Mouse (Mus musculus): ENCODE measurements at regions not wholly inside any gene's neighbourhood (a gene's known extent, or its start where the extent isn't known, plus 50 kb on each side); places are given as distances from the start of the nearest gene placed in this dataset.

DNA sequence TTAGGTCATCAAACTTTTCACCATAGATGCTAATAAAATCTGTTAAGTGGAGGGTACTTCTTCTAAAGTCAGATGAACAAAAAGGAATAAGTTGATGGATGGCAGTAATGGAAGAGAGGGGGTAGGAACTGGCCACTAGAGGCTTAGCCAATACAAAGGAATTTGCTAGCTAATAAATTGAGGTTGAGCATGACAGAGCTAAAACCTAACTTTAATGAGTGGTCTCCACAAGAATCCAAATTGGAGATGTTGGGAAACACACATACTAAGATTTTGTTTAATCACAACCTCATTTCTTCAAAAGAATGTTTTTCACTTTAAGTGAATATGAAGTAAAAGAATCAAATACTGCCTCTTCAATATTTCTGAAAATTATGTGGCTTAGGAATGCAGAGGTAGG lies 414.0 kb upstream of the Gm9747 start:
- H3K27ac ChIP-seq (ENCODE audit: insufficient read depth, low read length), result no peak overlapping the region
- TF ChIP-seq CTCF (IDR thresholded peaks at IDR 0.05; ENCODE audit: borderline replicate concordance, insufficient read depth, low read depth, low read length), result no peak
- no peak for TF ChIP-seq POLR2A (IDR thresholded peaks at IDR 0.05; ENCODE audit: borderline replicate concordance, insufficient read depth, low read length)
- H3K4me1 ChIP-seq (ENCODE audit: control insufficient read depth, insufficient read depth, low read length), result no peaks in the 10 kb centered on the region
- no peak for DNase-seq
- H3K4me3 ChIP-seq (replicated peaks; ENCODE audit: insufficient read depth, low read depth, low read length), result no peak overlapping the region
- H3K27me3 ChIP-seq (ENCODE audit: control insufficient read depth, insufficient read depth, low read length), result no peaks in the 10 kb centered on the region

DNA sequence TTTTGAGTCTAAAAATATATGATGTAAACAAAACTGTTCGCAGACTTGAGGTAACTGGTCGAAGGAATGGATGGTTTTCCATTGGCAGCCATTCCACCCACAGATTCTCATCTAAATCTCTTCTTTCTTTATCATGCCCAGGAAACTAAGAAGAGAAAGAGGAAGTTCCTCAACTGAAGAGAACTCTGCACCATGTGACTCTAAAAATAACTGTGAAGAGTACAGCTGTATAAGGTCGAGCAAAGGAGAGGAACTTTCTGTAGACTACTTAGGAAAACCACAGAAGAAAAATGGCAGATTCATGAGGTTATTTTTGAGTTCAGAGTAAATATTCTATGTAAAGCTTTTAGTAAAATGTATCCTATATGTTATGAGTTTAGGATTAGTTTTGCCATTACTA lies 390.9 kb upstream of the Gm9747 start:
- no peak overlapping the region for H3K4me3 ChIP-seq (replicated peaks; ENCODE audit: insufficient read depth, low read depth, low read length)
- TF ChIP-seq POLR2A (IDR thresholded peaks at IDR 0.05; ENCODE audit: borderline replicate concordance, insufficient read depth, low read length) (no peak), CTCF (IDR thresholded peaks at IDR 0.05; ENCODE audit: borderline replicate concordance, insufficient read depth, low read depth, low read length) (no peak)
- 90% methylated on average over 3 of the region's 3 CpGs for WGBS
- DNase-seq, result no peak
- H3K27me3 ChIP-seq (ENCODE audit: control insufficient read depth, insufficient read depth, low read length), result no peaks in the 10 kb centered on the region
- no peak overlapping the region for H3K27ac ChIP-seq (ENCODE audit: insufficient read depth, low read length)
- H3K4me1 ChIP-seq (ENCODE audit: control insufficient read depth, insufficient read depth, low read length), result no peaks in the 10 kb centered on the region

DNA sequence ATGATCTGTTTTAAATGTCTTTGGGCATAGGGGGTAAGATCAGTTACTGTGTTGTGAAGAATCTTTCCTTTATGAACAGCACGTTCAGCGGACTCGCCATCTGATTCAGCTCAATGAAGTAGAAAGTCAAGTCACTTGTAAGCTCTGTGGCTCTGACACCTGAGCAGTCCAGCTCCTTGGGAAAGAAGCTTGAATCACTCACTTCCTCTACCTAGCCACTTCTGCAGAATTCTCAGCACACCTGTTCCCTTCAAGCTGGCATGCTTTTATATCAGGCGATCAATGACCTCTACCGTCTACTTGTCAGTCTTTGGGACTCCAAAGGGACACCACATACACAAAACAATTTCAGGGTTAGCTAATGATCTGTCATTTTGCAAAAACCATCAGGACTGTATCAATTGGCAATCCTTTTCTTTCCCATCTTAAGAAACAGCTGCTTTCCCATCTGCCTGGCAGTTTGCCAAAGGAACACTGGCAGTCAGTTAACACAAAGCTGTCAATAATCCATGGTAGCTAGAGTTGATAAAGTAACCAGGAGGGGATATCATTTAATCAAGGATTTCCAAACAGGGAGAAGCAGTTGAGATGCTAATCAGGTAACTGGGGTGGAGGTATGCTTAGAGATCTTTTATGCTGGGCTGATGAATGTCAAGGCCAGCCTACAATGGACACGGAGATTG lies 382.3 kb upstream of the Gm9747 start:
- Histone ChIP-seq H3K4me1 (ENCODE audit: control insufficient read depth, insufficient read depth, low read length) (no peaks in the 10 kb centered on the region), H3K27ac (ENCODE audit: insufficient read depth, low read length) (no peak overlapping the region), H3K27me3 (ENCODE audit: control insufficient read depth, insufficient read depth, low read length) (no peaks in the 10 kb centered on the region), H3K4me3 (replicated peaks; ENCODE audit: insufficient read depth, low read depth, low read length) (no peak overlapping the region)
- 79% methylated on average over 6 of the region's 6 CpGs for WGBS
- DNase-seq, result no peak
- no peak for TF ChIP-seq CTCF (IDR thresholded peaks at IDR 0.05; ENCODE audit: borderline replicate concordance, insufficient read depth, low read depth, low read length)
- no peak for TF ChIP-seq POLR2A (IDR thresholded peaks at IDR 0.05; ENCODE audit: borderline replicate concordance, insufficient read depth, low read length)

DNA sequence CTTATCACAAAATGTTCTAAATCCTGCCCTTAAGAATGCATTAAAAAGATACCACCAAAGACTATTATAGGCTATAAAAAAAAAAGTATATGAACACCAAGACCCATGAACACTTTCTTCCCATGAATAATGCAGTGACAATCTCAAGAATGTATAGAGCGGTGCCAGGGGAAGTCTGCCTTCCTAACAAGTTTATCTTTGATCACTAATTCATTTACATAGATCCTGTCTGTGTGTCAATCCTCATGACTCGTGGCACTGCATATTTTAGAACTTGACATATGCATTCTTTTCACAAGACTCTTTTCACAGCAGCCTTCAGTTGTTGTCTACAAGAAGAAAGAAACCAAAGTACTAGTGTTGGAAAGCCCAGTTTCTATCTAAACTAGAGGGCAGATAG lies 373.4 kb upstream of the Gm9747 start:
- Histone ChIP-seq H3K4me1 (ENCODE audit: control insufficient read depth, insufficient read depth, low read length) (no peaks in the 10 kb centered on the region), H3K4me3 (replicated peaks; ENCODE audit: insufficient read depth, low read depth, low read length) (no peak overlapping the region)

DNA sequence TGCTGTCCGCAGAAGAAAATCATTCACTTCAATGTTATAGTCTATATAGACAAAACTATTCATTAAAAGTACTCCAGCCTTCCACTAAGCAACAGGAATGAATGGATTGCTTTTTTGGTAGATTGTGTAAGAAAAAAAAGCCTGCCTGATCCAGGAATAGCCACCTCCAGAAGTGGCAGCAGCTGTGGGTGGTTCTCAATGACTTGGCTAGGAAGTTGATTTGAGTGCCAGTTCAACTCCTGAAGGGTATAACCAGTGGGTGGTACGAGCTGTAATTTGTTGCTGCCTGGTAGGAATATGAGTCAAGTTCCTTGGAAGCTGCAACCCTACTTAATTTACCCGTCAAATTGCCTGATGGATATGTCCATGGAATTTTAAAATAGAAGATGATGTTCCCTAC lies 368.3 kb upstream of the Gm9747 start:
- WGBS, result 43% methylated on average over 3 of the region's 3 CpGs
- Histone ChIP-seq H3K27ac (ENCODE audit: insufficient read depth, low read length) (no peak overlapping the region), H3K27me3 (ENCODE audit: control insufficient read depth, insufficient read depth, low read length) (no peaks in the 10 kb centered on the region), H3K4me1 (ENCODE audit: control insufficient read depth, insufficient read depth, low read length) (no peaks in the 10 kb centered on the region), H3K4me3 (replicated peaks; ENCODE audit: insufficient read depth, low read depth, low read length) (no peak overlapping the region)
- no peak for DNase-seq
- no peak for TF ChIP-seq CTCF (IDR thresholded peaks at IDR 0.05; ENCODE audit: borderline replicate concordance, insufficient read depth, low read depth, low read length)
- TF ChIP-seq POLR2A (IDR thresholded peaks at IDR 0.05; ENCODE audit: borderline replicate concordance, insufficient read depth, low read length), result no peak

More for the DNA sequence above, 373.4 kb upstream of the Gm9747 start:
- Histone ChIP-seq H3K27ac (ENCODE audit: insufficient read depth, low read length) (no peak overlapping the region), H3K27me3 (ENCODE audit: control insufficient read depth, insufficient read depth, low read length) (no peaks in the 10 kb centered on the region)
- TF ChIP-seq CTCF (IDR thresholded peaks at IDR 0.05; ENCODE audit: borderline replicate concordance, insufficient read depth, low read depth, low read length), result no peak
- no peak for TF ChIP-seq POLR2A (IDR thresholded peaks at IDR 0.05; ENCODE audit: borderline replicate concordance, insufficient read depth, low read length)
- DNase-seq, result no peak
- WGBS, result 52% methylated on average over 2 of the region's 2 CpGs

DNA sequence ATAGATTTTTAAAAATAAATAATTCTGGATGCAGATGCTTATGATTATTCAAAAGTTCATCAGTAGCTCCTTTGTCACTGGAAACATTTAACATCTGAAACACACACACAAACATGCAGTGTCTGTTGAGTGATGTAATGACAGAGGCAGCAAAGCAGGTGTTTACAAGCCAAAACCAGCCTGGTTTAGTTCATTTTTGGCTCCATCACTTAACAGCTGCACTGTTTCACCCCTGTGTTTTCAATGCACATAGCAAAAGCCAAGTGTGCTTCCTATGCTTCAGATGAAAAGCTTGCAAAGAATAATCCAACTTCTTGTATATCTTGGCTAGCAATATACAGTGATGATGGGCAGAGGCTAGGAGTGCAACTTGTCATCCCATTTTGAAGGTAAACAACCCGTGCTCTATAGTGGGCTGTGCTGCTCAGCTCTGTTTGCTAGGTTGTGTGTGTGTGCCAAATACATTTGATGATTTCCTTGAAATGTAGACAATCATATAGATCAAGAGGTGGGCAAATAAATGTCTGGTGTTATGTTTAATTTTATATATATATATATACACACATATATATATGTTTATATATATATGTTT lies 345.9 kb upstream of the Gm9747 start:
- Histone ChIP-seq H3K4me1 (ENCODE audit: control insufficient read depth, insufficient read depth, low read length) (no peaks in the 10 kb centered on the region), H3K4me3 (replicated peaks; ENCODE audit: insufficient read depth, low read depth, low read length) (no peak overlapping the region), H3K27me3 (ENCODE audit: control insufficient read depth, insufficient read depth, low read length) (no peaks in the 10 kb centered on the region; the same call in 1 of the 2 replicates), H3K27ac (ENCODE audit: insufficient read depth, low read length) (no peak overlapping the region)
- no peak for DNase-seq
- TF ChIP-seq POLR2A (IDR thresholded peaks at IDR 0.05; ENCODE audit: borderline replicate concordance, insufficient read depth, low read length) (no peak), CTCF (IDR thresholded peaks at IDR 0.05; ENCODE audit: borderline replicate concordance, insufficient read depth, low read depth, low read length) (no peak)
- WGBS, result 62% methylated on average over 1 of the region's 1 CpGs

DNA sequence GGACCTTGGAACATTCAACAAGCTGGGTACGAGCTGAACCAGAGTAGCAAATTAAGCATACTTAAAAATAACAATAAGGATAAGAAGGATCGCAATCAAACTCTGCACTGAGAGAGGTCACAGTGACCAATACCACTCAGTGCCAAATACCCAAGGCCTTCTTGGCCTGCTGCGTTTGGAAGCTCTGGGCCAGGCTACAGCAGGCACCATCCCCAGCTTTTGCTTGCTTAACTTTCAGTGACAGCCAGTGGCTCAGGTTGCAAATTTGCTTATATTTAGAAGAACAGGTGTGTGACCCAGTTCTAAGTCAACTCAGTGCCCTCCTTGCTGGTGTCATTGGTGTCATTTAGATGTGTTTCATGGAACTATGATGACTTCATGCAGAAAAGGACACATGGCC lies 335.7 kb upstream of the Gm9747 start:
- no peak overlapping the region for H3K27ac ChIP-seq (ENCODE audit: insufficient read depth, low read length)
- no peak overlapping the region for H3K4me3 ChIP-seq (replicated peaks; ENCODE audit: insufficient read depth, low read depth, low read length)
- DNase-seq, result no peak
- H3K4me1 ChIP-seq (ENCODE audit: control insufficient read depth, insufficient read depth, low read length), result no peaks in the 10 kb centered on the region
- WGBS, result 82% methylated on average over 3 of the region's 3 CpGs
- TF ChIP-seq CTCF (IDR thresholded peaks at IDR 0.05; ENCODE audit: borderline replicate concordance, insufficient read depth, low read depth, low read length) (no peak), POLR2A (IDR thresholded peaks at IDR 0.05; ENCODE audit: borderline replicate concordance, insufficient read depth, low read length) (no peak)
- H3K27me3 ChIP-seq (ENCODE audit: control insufficient read depth, insufficient read depth, low read length), result no peaks in the 10 kb centered on the region

DNA sequence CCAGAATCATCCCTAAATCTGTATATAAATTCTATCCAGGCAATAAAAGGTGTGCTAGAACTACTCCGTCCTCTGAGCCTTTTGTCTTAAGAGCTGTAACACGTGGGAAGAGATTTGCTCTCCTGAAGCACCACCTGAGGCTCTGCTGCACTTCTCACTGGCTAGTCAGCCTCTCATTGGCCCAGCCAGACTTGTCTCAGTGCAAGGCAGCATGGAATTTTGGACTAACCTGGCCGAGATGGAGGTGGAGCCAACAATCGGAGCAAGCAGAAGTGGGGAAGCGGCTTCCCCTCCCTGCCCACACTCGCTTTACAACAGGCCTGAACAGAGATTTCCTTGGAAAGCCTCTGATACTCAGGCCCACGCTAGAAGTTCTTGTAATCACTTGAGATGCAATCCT lies 332.1 kb upstream of the Gm9747 start:
- Histone ChIP-seq H3K27ac (ENCODE audit: insufficient read depth, low read length) (no peak overlapping the region), H3K4me1 (ENCODE audit: control insufficient read depth, insufficient read depth, low read length) (no peaks in the 10 kb centered on the region), H3K4me3 (replicated peaks; ENCODE audit: insufficient read depth, low read depth, low read length) (no peak overlapping the region), H3K27me3 (ENCODE audit: control insufficient read depth, insufficient read depth, low read length) (no peaks in the 10 kb centered on the region)
- TF ChIP-seq CTCF (IDR thresholded peaks at IDR 0.05; ENCODE audit: borderline replicate concordance, insufficient read depth, low read depth, low read length) (no peak), POLR2A (IDR thresholded peaks at IDR 0.05; ENCODE audit: borderline replicate concordance, insufficient read depth, low read length) (no peak)
- 78% methylated on average over 7 of the region's 7 CpGs for WGBS
- DNase-seq, result no peak
